Mouse (Mus musculus): ENCODE data around the gene Enpp7.
A peak's percentile ranks its signal among the peaks of the same experiment; 100 is the strongest.

Enpp7 gene

GRCm38 (mm10) chr11:119035686-119036165 lies 47.7 kb downstream of the Enpp7 start:
- DNase-seq (ENCODE audit: low spot score in 2 of 2) = no peak

- DNase-seq (ENCODE audit: low spot score in 2 of 2) = no peak
Observed at GRCm38 (mm10) chr11:119036447-119036846, 48.5 kb downstream of the Enpp7 start.

GRCm38 (mm10) chr11:119036934-119037779 lies 49.2 kb downstream of the Enpp7 start:
- no peak for DNase-seq (ENCODE audit: low spot score in 2 of 2)

GRCm38 (mm10) chr11:119037780-119038401 lies 49.9 kb downstream of the Enpp7 start:
- DNase-seq (ENCODE audit: low spot score in 2 of 2) = no peak

- no peak for DNase-seq (ENCODE audit: low spot score in 2 of 2)
Observed at GRCm38 (mm10) chr11:119038744-119039484, 50.9 kb downstream of the Enpp7 start.

GRCm38 (mm10) chr11:119039732-119040512 lies 51.9 kb downstream of the Enpp7 start:
- no peak for DNase-seq (ENCODE audit: low spot score in 2 of 2)

GRCm38 (mm10) chr11:119040600-119041324 lies 52.8 kb downstream of the Enpp7 start, which contains the start of gene Cbx8:
TSS of gene Cbx8 (minus strand) at chr11:119040969.
- peak; percentile 98 to 99 for DNase-seq (ENCODE audit: low spot score in 2 of 2)

- DNase-seq (ENCODE audit: low spot score in 2 of 2) = no peak
Observed at GRCm38 (mm10) chr11:119041325-119041716, 53.3 kb downstream of the Enpp7 start.

- no peak for DNase-seq (ENCODE audit: low spot score in 2 of 2)
Observed at GRCm38 (mm10) chr11:119041750-119042465, 53.9 kb downstream of the Enpp7 start.
